Mouse (Mus musculus): ENCODE results near the gene Rps25.
A peak's percentile ranks its signal among the peaks of the same experiment; 100 is the strongest.
"Not testable (repeated sequence)": the region's sequence is repeated elsewhere in the genome, so short reads cannot be mapped to it uniquely, and the experiment has no call there.

Gene Rps25

DNA sequence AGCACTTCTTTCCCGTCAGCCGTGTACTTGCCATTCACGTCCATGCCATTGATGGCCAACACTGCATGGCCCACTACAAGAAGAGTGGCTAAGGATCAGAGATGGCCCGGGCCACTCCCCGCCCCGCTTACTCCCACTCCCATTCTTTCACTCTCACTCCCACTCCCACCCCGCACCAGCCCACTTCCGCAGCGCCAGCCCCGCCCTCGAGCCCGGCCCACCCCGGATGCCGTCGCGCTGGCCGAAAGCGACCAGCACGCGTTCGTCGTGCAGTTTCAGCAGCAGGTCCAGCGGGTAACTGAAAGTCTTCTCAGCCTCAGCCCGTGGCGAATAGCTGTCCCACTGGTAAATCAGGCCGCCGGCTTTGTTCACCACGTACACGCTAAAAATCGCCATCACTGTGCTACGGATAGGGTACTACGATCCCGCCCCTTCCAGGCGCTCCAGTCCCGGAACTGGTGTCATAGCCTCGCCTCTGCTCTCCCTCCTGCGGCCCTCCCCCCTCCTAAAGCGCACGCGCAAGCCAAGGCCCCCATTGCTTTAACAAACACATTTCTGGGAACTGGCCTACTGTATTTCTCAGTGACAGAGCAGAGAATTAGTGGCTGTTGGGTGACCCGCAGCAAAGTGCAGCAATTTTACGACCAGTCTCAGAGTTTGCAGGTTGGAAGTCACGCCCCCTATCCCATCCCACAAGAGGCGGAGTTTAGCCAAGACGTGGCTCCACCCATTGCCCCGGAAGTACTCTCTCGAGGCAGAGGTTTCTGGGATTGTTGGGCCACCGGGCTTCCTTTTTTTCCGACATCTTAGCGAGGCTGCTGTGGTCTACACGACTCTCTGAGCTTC, at the start of gene Rps25, which contains the start of gene Trappc4:
Gene Rps25, plus strand, starts transcription at position 234 of the 846 bp plus-strand sequence.
Gene Trappc4, minus strand, starts transcription at position 695 of the 846 bp plus-strand sequence.
- DNase-seq (ENCODE audit: low spot score), result peak; percentile 92

DNA sequence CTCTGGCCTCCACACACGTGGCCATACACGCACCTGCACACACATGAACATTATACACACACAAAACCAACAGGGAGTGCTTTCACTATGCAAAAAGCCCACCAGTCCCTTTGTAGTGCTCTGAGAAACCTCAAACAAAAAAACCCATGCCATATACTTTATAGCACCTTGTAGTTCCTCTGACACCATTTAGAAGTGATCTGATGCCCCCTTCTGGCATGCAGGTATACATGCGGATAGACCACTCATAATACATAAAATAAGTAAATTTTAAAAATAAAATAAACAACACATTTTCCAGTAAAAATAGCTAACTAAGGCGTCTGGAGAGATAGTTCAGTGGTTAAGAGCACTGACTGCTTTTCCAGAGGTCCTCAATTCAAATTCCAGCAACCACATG, 49.7 kb upstream of the Rps25 start:
- no peak for DNase-seq (ENCODE audit: low spot score)

DNA sequence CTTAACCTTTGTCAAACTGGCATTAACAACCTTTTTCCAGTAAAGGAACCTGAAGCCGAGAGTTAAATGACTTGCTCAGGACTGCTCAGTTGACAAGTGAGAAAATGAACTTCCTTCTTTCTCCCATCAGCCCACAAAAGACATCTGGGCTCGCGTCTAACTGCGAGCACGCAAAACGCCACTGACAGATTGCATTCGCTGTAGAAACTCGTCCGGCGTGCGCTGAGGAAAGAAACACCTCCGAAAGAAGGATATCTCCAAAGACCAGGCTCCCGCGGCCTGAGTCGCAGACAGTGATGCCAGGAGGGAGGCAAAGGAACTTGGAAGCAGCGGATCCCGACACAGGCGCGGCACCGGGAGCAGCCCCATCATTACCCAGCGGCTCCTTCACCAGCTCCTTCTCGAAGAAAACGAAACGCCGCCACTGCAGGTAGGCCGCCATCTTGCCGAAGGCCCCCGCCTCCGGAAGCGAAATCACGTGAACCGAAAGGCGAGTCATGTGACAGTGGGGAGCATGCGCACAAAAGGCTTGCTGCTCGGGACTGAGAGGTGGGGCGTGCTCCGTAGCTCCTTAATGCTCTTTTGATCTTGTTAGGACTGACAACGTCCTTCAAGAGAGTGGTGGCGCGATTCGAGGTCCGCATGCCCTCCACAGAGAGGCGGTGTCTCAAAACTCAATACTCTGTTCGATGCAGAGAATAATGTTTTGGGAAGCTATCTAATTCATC, 45.6 kb upstream of the Rps25 start, which contains the start of gene Vps11:
Gene Vps11, minus strand, starts transcription at position 481 of the 728 bp plus-strand sequence.
- peak; percentile 96 for DNase-seq (ENCODE audit: low spot score)

DNA sequence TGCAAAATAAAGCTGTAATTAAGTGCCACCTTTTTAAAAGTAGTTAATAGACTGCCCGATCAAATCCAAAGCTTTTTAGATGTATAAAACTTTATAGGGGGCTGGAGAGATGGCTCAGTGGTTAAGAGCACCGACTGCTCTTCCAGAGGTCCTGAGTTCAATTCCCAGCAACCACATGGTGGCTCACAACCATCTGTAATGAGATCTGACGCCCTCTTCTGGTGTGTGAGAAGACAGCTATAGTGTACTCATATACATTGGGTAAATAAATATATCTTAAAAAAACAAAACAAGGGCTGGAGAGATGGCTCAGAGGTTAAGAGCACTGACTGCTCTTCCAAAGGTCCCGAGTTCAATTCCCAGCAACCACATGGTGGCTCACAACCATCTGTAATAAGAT, 45.0 kb upstream of the Rps25 start:
- DNase-seq (ENCODE audit: low spot score), result not testable (repeated sequence)

DNA sequence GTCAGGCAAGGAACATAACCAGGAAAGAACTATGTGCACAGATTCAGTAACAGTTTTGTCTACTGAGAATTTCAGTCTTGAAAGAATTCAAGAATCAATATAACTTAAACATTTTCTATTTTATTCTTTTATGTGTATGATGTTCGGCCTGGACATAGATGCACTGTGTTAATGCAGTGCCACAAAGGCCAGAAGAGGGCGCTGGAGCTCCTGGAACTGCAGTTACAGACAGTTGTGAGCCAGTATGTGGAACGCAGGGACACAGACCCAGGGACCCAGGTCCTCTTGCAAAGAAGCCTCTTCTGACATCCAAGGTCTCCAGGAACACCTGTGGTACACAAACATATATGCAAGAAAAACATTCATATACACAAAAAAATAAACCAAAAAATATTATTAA, 42.5 kb upstream of the Rps25 start:
- DNase-seq (ENCODE audit: low spot score), result no peak

DNA sequence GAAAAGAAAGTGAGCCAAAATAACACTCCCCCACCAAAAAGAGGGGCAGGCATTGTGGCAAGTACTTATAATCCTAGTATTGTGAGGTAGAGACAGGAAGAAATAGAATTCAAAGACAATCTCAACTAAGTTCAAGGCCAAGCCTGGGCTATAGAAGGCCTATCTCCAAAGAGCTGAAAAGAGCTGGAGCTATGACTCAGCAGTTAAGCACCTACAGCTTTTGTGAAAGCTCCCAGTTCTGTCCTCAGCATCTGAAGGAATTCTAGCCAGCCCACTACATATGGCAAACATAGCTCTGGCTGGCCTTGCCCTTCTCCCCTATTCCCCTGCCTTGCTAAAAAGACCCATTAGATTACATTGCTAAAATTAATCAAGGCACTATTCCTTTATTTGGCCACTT, 33.6 kb upstream of the Rps25 start:
- DNase-seq (ENCODE audit: low spot score), result no peak

- DNase-seq (ENCODE audit: low spot score), result no peak
Observed at GRCm38 (mm10) chr9:44376141-44376540, 30.8 kb upstream of the Rps25 start.

DNA sequence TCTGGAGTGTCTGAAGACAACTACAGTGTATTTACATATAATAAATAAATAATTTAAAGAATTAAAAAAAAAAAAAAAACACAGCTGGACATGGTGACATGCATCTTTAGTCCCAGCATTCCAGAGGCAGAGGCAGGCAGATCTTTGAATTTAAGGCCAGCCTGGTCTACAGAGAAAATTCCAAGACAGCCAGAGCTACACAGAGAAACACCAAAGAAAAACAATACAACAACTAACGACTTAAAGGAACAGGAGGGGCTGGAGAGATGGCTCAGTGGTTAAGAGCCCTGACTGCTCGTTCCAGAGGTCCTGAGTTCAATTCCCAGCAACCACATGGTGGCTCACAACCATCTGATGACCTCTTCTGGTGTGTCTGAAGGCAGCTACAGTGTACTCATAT, 29.6 kb upstream of the Rps25 start:
- not testable (repeated sequence) for DNase-seq (ENCODE audit: low spot score)

DNA sequence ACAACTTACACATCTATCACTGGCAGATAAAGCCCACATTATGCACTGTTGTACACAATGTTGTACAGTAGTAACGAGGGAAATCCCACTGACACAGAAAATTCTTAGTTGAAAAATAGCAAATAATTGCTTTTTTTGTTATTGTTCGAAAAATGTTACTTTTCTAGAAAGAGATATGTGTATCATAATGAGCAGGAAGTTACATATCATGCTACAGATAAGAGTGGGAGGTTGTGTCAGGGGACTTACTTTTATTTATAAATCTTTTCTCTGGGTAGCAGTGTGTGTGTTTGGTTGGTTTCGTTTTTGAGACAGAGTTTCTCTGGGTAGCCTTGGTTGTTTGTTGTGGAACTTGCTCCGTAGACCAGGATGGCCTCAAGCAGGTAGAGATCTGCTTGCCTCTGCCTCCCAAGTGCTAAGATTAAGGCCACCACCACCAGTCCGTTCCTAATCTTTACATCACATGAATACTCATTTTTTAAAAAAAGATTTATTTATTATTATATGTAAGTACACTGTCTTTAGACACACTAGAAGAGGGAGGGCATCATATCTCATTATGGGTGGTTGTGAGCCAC, 28.7 kb upstream of the Rps25 start:
- no peak for DNase-seq (ENCODE audit: low spot score)

GRCm38 (mm10) chr9:44379054-44379834, 27.7 kb upstream of the Rps25 start, which contains the start of gene Hyou1:
TSS of gene Hyou1 (plus strand) at chr9:44379490.
- peak; percentile 98 for DNase-seq (ENCODE audit: low spot score)

- DNase-seq (ENCODE audit: low spot score), result no peak
Observed at GRCm38 (mm10) chr9:44379862-44380261, 27.1 kb upstream of the Rps25 start.

DNA sequence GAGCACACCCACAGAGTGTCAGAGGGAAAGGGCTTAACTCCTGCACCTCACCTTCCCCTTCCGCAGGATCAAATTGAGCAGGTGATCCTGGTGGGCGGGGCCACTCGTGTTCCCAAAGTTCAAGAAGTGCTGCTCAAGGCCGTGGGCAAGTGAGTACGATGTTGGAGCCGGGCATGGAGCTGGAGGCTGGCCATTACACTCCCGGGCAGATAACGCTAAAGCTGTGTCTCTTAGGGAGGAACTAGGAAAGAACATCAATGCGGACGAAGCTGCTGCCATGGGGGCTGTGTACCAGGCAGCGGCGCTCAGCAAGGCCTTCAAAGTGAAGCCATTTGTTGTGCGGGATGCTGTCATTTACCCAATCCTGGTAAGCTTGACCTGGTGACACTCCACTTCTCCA, 22.3 kb upstream of the Rps25 start:
- DNase-seq (ENCODE audit: low spot score), result peak; percentile 66

DNA sequence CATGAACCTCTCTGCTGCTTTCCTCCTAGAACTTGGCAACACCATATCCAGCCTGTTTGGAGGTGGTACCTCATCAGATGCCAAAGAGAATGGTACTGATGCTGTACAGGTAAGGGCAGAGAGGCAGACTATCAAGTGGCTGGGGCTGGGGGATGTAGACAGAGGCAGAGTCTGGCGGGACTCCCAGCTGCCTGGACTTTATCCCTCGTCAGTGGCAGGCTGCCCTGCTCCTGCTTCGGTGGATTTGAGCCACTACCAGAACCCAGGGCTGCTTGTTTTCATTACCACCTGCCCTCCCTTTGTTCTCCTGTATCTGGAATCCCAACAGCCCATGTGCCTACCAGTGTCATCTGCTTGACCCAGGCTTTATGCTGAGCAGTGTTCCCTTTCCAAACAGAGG, 19.7 kb upstream of the Rps25 start:
- DNase-seq (ENCODE audit: low spot score), result no peak

DNA sequence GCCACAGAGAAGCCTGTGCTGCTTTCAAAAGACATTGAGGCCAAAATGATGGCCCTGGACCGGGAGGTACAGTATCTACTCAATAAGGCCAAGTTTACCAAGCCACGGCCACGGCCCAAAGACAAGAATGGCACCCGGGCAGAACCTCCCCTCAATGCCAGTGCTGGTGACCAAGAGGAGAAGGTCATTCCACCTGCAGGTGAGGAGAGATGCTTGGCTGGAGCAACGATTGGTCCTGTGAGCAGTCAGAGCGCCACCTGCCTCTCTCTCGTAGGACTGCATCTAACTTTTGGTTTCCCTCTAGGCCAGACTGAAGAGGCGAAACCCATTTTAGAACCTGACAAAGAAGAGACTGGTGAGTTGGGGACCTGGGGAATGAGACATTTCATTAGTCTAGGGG, 17.7 kb upstream of the Rps25 start:
- DNase-seq (ENCODE audit: low spot score), result no peak

GRCm38 (mm10) chr9:44391466-44391865, 15.5 kb upstream of the Rps25 start:
- DNase-seq (ENCODE audit: low spot score), result no peak

GRCm38 (mm10) chr9:44396684-44397411, 10.1 kb upstream of the Rps25 start, which contains the start of gene Slc37a4:
TSS of gene Slc37a4 (plus strand) at chr9:44396852.
- DNase-seq (ENCODE audit: low spot score), result peak; percentile 92

- DNase-seq (ENCODE audit: low spot score), result no peak
Observed at GRCm38 (mm10) chr9:44398087-44398486, 8.9 kb upstream of the Rps25 start.

GRCm38 (mm10) chr9:44398551-44398950, 8.4 kb upstream of the Rps25 start:
- no peak for DNase-seq (ENCODE audit: low spot score)

DNA sequence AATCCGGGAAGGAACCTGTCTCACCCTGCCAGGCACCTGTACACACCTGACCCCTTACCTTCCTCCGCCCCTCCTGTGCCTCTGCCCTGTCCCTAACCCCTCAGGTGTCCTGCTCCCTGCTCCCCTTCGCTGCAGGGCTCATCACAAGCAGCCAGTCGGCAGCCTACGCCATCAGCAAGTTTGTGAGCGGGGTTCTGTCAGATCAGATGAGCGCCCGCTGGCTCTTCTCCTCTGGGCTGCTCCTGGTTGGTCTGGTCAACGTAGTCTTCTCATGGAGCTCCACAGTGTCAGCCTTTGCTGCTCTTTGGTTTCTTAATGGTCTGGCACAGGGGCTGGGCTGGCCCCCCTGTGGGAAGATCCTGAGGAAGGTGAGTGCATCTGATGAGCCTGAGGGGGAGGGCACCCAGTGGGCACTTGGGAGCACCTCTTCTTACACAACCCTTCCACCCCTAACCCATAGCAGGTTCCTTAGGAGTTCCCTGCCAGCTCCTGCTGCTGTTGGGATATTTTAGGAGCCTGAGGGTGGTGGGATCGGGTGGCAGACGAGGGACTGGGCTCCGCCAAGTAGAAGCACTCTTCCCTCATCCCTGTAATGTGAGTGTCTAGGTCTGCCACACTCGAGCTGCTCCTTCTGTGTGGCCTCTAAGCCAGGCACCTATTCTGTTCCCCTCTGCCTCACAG, 7.7 kb upstream of the Rps25 start:
- no peak for DNase-seq (ENCODE audit: low spot score)

DNA sequence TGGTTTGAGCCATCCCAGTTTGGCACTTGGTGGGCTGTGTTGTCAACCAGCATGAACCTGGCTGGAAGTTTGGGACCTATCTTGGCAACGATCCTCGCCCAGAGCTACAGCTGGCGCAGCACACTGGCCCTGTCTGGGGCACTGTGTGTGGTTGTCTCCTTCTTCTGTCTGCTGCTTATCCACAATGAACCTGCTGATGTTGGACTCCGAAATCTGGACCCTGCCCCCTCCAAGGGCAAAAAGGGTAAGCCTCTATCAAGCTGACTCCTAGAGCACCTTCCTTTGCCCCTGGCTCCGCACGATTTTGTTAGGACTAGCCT, 7.2 kb upstream of the Rps25 start:
- DNase-seq (ENCODE audit: low spot score), result no peak

GRCm38 (mm10) chr9:44401081-44401480, 5.9 kb upstream of the Rps25 start:
- DNase-seq (ENCODE audit: low spot score), result no peak
